Mouse (Mus musculus): ENCODE data around the gene Gm21915.

DNA sequence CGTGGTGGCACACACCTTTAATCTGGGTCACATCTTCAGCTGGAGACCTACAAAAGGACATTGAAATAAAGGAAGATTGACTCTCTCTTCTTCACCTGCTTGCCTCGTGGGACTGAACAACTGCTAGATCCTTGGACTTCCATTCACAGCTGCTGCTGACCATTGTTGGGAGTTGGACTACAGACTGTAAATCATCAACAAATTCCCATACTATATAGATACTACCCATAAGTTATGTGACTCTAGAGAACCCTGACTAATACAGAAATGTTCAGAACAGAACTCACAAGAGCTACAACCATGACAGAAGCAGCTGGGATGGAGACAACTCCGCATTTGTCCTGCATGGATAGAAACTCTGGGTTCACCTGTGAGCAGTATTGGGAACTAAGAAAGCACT is at the start of gene Gm21915:
- TF ChIP-seq CTCF (IDR thresholded peaks at IDR 0.05; ENCODE audit: low read depth) = no peak
- TF ChIP-seq EP300 (IDR thresholded peaks at IDR 0.05; ENCODE audit: low read depth) = no peak
